Mouse (Mus musculus): ENCODE results near the gene Eif4g3. TPM values are rescaled to one million over a fixed set of nuclear protein-coding genes. Genes with fewer than 3 reads are reported as not detected.
"Not testable (repeated sequence)": the region's sequence is repeated elsewhere in the genome, so short reads cannot be mapped to it uniquely, and the experiment has no call there.

Eif4g3 gene
- polyA plus RNA-seq, 1 experiment, result 251 TPM

GRCm38 (mm10) chr4:137968203-137968602 is 24.6 kb upstream of the Eif4g3 start:
- H3K27me3 ChIP-seq (ENCODE audit: control insufficient read depth, insufficient read depth, low read length), result no peaks in the 10 kb centered on the region
- H3K4me3 ChIP-seq (ENCODE audit: control insufficient read depth, low read depth, low read length), result no peak overlapping the region
- TF ChIP-seq POLR2A (IDR thresholded peaks at IDR 0.05; ENCODE audit: control insufficient read depth, low read depth, low read length), result no peak
- TF ChIP-seq CTCF (IDR thresholded peaks at IDR 0.05; ENCODE audit: control insufficient read depth, insufficient read depth, insufficient replicate concordance, low read depth, low read length), result peak; percentile 99
- H3K36me3 ChIP-seq (ENCODE audit: control insufficient read depth, insufficient read depth, low read length), result no peaks in the 10 kb centered on the region
- H3K27ac ChIP-seq (ENCODE audit: control insufficient read depth, insufficient read depth, low read depth, low read length), result no peak overlapping the region
- H3K4me1 ChIP-seq (ENCODE audit: control insufficient read depth, insufficient read depth, low read length), result no peaks in the 10 kb centered on the region

- H3K27ac ChIP-seq (ENCODE audit: control insufficient read depth, insufficient read depth, low read depth, low read length); H3K36me3 ChIP-seq (ENCODE audit: control insufficient read depth, insufficient read depth, low read length); H3K27me3 ChIP-seq (ENCODE audit: control insufficient read depth, insufficient read depth, low read length); H3K4me3 ChIP-seq (ENCODE audit: control insufficient read depth, low read depth, low read length); H3K4me1 ChIP-seq (ENCODE audit: control insufficient read depth, insufficient read depth, low read length): not testable (repeated sequence)
These were observed 22.1 kb upstream of the Eif4g3 start for GRCm38 (mm10) chr4:137970623-137971199.

DNA sequence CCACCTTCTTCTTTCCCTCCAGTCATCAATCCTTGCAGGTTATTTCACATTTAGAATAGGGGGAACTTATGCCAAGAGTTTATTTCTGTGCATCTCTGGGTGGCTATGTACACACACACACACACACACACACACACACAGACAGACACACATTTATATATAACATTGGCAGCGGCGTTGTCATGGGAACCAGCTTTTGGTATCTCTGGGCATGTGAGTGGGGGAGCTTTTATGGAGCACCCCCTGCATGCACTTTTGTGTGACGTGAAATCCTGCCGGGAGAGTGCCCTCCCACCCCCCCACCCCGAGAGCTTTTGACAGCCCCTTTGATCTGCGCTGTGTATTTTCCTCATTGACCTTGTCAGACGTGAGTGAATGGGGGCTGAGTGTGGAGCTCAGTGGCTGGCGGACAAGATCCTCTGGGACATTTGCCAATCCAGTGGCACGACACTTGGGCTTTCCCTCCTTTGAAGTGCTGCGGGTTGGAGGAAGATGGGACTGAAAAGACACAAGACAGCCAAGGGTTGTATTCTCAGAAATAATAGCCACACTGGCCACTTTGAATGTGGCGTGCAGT is 17.9 kb upstream of the Eif4g3 start:
- H3K4me1 ChIP-seq (ENCODE audit: control insufficient read depth, insufficient read depth, low read length); H3K36me3 ChIP-seq (ENCODE audit: control insufficient read depth, insufficient read depth, low read length); H3K27ac ChIP-seq (ENCODE audit: control insufficient read depth, insufficient read depth, low read depth, low read length); H3K27me3 ChIP-seq (ENCODE audit: control insufficient read depth, insufficient read depth, low read length); H3K4me3 ChIP-seq (ENCODE audit: control insufficient read depth, low read depth, low read length): not testable (repeated sequence)

GRCm38 (mm10) chr4:137979066-137979644 is 13.7 kb upstream of the Eif4g3 start:
- not testable (repeated sequence) for H3K4me3 ChIP-seq (ENCODE audit: control insufficient read depth, low read depth, low read length); H3K27ac ChIP-seq (ENCODE audit: control insufficient read depth, insufficient read depth, low read depth, low read length); H3K36me3 ChIP-seq (ENCODE audit: control insufficient read depth, insufficient read depth, low read length); H3K27me3 ChIP-seq (ENCODE audit: control insufficient read depth, insufficient read depth, low read length); H3K4me1 ChIP-seq (ENCODE audit: control insufficient read depth, insufficient read depth, low read length)

- Histone ChIP-seq H3K27me3 (ENCODE audit: control insufficient read depth, insufficient read depth, low read length) (no peaks in the 10 kb centered on the region), H3K27ac (ENCODE audit: control insufficient read depth, insufficient read depth, low read depth, low read length) (no peak overlapping the region), H3K36me3 (ENCODE audit: control insufficient read depth, insufficient read depth, low read length) (no peaks in the 10 kb centered on the region), H3K4me3 (ENCODE audit: control insufficient read depth, low read depth, low read length) (no peak overlapping the region), H3K4me1 (ENCODE audit: control insufficient read depth, insufficient read depth, low read length) (no peaks in the 10 kb centered on the region)
- no peak for TF ChIP-seq POLR2A (IDR thresholded peaks at IDR 0.05; ENCODE audit: control insufficient read depth, low read depth, low read length)
- no peak for TF ChIP-seq CTCF (IDR thresholded peaks at IDR 0.05; ENCODE audit: control insufficient read depth, insufficient read depth, insufficient replicate concordance, low read depth, low read length)
These were observed 10.0 kb upstream of the Eif4g3 start for GRCm38 (mm10) chr4:137982869-137983268.

- Histone ChIP-seq H3K4me1 (ENCODE audit: control insufficient read depth, insufficient read depth, low read length) (no peaks in the 10 kb centered on the region), H3K36me3 (ENCODE audit: control insufficient read depth, insufficient read depth, low read length) (no peaks in the 10 kb centered on the region), H3K27me3 (ENCODE audit: control insufficient read depth, insufficient read depth, low read length) (no peaks in the 10 kb centered on the region), H3K4me3 (ENCODE audit: control insufficient read depth, low read depth, low read length) (no peak overlapping the region), H3K27ac (ENCODE audit: control insufficient read depth, insufficient read depth, low read depth, low read length) (no peak overlapping the region)
- TF ChIP-seq POLR2A (IDR thresholded peaks at IDR 0.05; ENCODE audit: control insufficient read depth, low read depth, low read length) (no peak), CTCF (IDR thresholded peaks at IDR 0.05; ENCODE audit: control insufficient read depth, insufficient read depth, insufficient replicate concordance, low read depth, low read length) (no peak)
These were observed 8.6 kb upstream of the Eif4g3 start for GRCm38 (mm10) chr4:137984212-137984611.

DNA sequence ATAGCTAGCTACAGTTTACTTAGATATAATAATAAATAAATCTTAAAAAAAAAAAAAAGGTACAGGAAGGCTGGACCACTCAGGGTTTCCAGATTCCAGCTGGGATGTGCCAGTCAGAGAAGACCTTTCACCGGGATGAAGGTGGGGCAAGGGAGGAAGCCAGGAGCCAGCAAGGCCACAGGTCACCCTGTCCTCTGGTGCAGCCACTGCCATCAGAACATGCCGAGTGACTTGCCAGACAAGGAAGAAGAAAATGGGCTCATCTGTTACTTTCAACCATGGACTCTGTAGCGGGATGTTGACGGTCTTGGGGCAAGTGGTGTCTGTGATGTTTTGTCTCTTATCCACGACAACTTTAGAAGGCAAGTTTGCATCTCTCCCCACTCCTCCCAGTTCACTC is 8.1 kb upstream of the Eif4g3 start:
- no peaks in the 10 kb centered on the region for H3K36me3 ChIP-seq (ENCODE audit: control insufficient read depth, insufficient read depth, low read length)
- H3K4me1 ChIP-seq (ENCODE audit: control insufficient read depth, insufficient read depth, low read length), result no peaks in the 10 kb centered on the region
- H3K27me3 ChIP-seq (ENCODE audit: control insufficient read depth, insufficient read depth, low read length), result no peaks in the 10 kb centered on the region
- H3K27ac ChIP-seq (ENCODE audit: control insufficient read depth, insufficient read depth, low read depth, low read length), result no peak overlapping the region
- TF ChIP-seq POLR2A (IDR thresholded peaks at IDR 0.05; ENCODE audit: control insufficient read depth, low read depth, low read length), result no peak
- TF ChIP-seq CTCF (IDR thresholded peaks at IDR 0.05; ENCODE audit: control insufficient read depth, insufficient read depth, insufficient replicate concordance, low read depth, low read length), result no peak
- H3K4me3 ChIP-seq (ENCODE audit: control insufficient read depth, low read depth, low read length), result no peak overlapping the region

DNA sequence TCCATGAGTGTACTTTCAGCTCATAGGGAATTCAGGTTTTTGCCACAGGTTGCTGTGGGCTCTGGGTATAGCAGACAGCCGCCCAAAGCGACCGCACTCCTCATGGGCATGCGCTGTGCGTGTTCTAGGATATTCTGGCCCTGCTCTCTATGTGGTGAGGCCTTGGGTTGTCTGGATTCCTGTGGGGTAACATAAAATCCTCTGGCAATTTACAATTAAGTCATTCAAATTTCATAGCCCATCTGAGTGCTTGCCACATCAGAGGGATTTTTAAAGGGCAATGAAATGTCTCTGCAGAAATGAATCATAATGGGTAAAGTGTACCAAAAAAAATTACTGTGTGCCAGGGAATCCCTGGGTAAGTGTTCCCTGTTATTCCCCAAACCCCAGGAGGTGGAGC is 3.4 kb upstream of the Eif4g3 start:
- H3K4me3 ChIP-seq (ENCODE audit: control insufficient read depth, low read depth, low read length), result no peak overlapping the region
- H3K27ac ChIP-seq (ENCODE audit: control insufficient read depth, insufficient read depth, low read depth, low read length), result no peak overlapping the region
- no peaks in the 10 kb centered on the region for H3K27me3 ChIP-seq (ENCODE audit: control insufficient read depth, insufficient read depth, low read length)
- no peak for TF ChIP-seq CTCF (IDR thresholded peaks at IDR 0.05; ENCODE audit: control insufficient read depth, insufficient read depth, insufficient replicate concordance, low read depth, low read length)
- no peak for TF ChIP-seq POLR2A (IDR thresholded peaks at IDR 0.05; ENCODE audit: control insufficient read depth, low read depth, low read length)
- no peaks in the 10 kb centered on the region for H3K4me1 ChIP-seq (ENCODE audit: control insufficient read depth, insufficient read depth, low read length)
- H3K36me3 ChIP-seq (ENCODE audit: control insufficient read depth, insufficient read depth, low read length), result no peaks in the 10 kb centered on the region; the same call in 1 of the 2 replicates
